Comparison of ENCODE assay signal across 7 mouse cellular contexts in the genomic region with DNA sequence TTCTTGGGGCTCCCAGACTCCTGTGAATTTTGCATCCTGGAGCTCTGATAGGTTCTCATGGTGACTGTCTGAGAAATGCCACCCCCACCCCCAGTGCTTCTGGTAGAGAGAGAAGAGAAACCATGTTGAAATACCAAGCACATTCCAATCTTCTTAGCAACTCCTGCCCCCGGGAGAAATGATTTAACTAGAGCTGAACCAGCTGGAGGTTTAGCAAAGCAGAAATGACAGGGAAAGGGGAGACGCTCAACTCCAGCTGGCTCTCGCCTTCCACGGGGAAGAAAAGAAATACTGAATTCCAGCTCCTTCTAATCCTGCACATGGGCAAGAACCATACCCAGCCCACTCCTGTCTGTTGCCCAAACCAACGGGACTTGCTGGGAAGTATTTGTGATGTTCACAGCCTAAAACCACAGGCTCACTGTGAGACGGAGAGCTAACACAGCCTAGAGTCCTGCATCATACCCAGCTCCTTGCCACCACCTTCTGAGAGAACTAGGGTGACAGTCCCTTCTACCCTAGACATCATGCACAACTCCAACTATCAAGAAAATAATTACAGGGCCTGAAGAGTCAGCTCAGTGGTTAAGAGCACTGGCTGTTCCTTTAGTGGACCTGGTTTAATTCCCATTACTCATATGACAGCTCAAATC. TPM values are rescaled to one million over a fixed set of nuclear protein-coding genes. Genes with fewer than 3 reads are reported as not detected.
A peak's percentile ranks its signal among the peaks of the same experiment; 100 is the strongest.
DNase-seq lines count a peak whose midpoint lies in the region; ATAC-seq lines count a peak whose summit lies in the region.

No protein-coding gene starts in this region.

- peak overlapping the region; percentile 31 for H3K4me3 ChIP-seq in heart, embryonic 15.5 days
- H3K4me3 ChIP-seq in lung, embryonic 16.5 days (ENCODE audit: low read length) = peak overlapping the region; percentile 26; the same call in 1 of the 2 replicates

- peak; percentile 60 for DNase-seq in adipocyte (ENCODE audit: low spot score)
- DNase-seq in embryo, embryonic 9.5 days (ENCODE audit: extremely low spot score) = peak; percentile 46
- DNase-seq in layer of hippocampus, adult 8-10 months (ENCODE audit: low spot score in 2 of 2) = peak; percentile 44 to 55
- DNase-seq in right cerebral cortex, postnatal 36 days (ENCODE audit: low spot score in 2 of 2) = peak; percentile 67 to 74
- DNase-seq in thymus, postnatal 10 days (ENCODE audit: low spot score in 2 of 2) = no peak

- H3K27ac ChIP-seq in heart, embryonic 15.5 days = peak overlapping the region; percentile 88
- peak overlapping the region; percentile 96 for H3K27ac ChIP-seq in lung, embryonic 16.5 days (ENCODE audit: low read length)

- H3K36me3 ChIP-seq in heart, embryonic 15.5 days = no peaks in the 10 kb centered on the region
- no peaks in the 10 kb centered on the region for H3K36me3 ChIP-seq in lung, embryonic 16.5 days (ENCODE audit: control insufficient read depth, insufficient read depth, low read length)

- 19% methylated on average over 6 of the region's 6 CpGs for WGBS in heart, embryonic 15.5 days
- 13% methylated on average over 6 of the region's 6 CpGs for WGBS in lung, embryonic 16.5 days

- peaks cover 51% of the 10 kb centered on the region for H3K4me1 ChIP-seq in heart, embryonic 15.5 days (replicated peaks)
- peaks cover 28% of the 10 kb centered on the region for H3K4me1 ChIP-seq in lung, embryonic 16.5 days (replicated peaks; ENCODE audit: control insufficient read depth, insufficient read depth, low read length)

- no peaks in the 10 kb centered on the region for H3K27me3 ChIP-seq in heart, embryonic 15.5 days
- H3K27me3 ChIP-seq in lung, embryonic 16.5 days (ENCODE audit: control insufficient read depth, insufficient read depth, low read depth, low read length) = no peaks in the 10 kb centered on the region

- H3K9ac ChIP-seq in heart, embryonic 15.5 days = peak overlapping the region; percentile 29
- H3K9ac ChIP-seq in lung, embryonic 16.5 days (ENCODE audit: low read length) = peak overlapping the region; percentile 53

- H3K9me3 ChIP-seq in heart, embryonic 15.5 days (replicated peaks) = no peaks in the 10 kb centered on the region
- no peaks in the 10 kb centered on the region for H3K9me3 ChIP-seq in lung, embryonic 16.5 days (ENCODE audit: control insufficient read depth, low read length)

- H3K4me2 ChIP-seq in heart, embryonic 15.5 days = peak overlapping the region; percentile 51
- peak overlapping the region; percentile 50 for H3K4me2 ChIP-seq in lung, embryonic 16.5 days (ENCODE audit: low read depth, low read length)

- ATAC-seq in heart, embryonic 15.5 days (replicated peaks; ENCODE audit: insufficient number of reproducible peaks, insufficient read depth, low FRiP score, low read depth) = 0 out of 2 replicates have a peak, but pooled peaks have one; percentile 19
- peak; percentile 90 for ATAC-seq in lung, embryonic 16.5 days (ENCODE audit: low read depth)

RNA-seq across cellular contexts. Expression of a gene that starts 15.7 kb away (rescaled TPM):
- 27.5 and 32.3 TPM in 2 replicates for polyA plus RNA-seq in heart, embryonic 15.5 days (2015; fragmentation: Nextera tagmentation; extraction: Ambion mirVana)
- 10 to 100 TPM; 19.8 to 37.6 (median 27.3) TPM for total RNA-seq in layer of hippocampus, adult 8-10 months (2022)
- 20.1 and 22.5 TPM in 2 replicates for polyA plus RNA-seq in lung, embryonic 16.5 days (2015; fragmentation: Nextera tagmentation; extraction: Ambion mirVana)

Comparison
In these comparisons a context has a peak if more than half of its experiments do, and no peak if none do; other contexts are left out.
1. DNase-seq: peak in adipocyte (single experiment), embryo, embryonic 9.5 days (single experiment), layer of hippocampus, adult 8-10 months (2 of 2) and right cerebral cortex, postnatal 36 days (2 of 2); none in thymus, postnatal 10 days (0 of 2).